Mouse (Mus musculus) forebrain, embryonic 11.5 days (tissue): ENCODE measurements around the gene Usp35. TPM values are rescaled to one million over a fixed set of nuclear protein-coding genes. Genes with fewer than 3 reads are reported as not detected.
A peak's percentile ranks its signal among the peaks of the same experiment; 100 is the strongest.

Source experiments
- ATAC-seq: fragments of 200-750 bp; cut with Nextera tagmentation; replicated peaks from 2 replicates; pipeline ENCODE4 v1.8.0; 2017; ENCODE audit warnings: moderate TSS enrichment; ENCODE audit not compliant: low FRiP score
- DNase-seq: peaks from one replicate; pipeline ENCODE4 v3.0.0-alpha.2; 2017; ENCODE audit warnings: low spot score
- H3K27ac ChIP-seq: fragments of 300-500 bp; sonication (generic); 2 replicates; pipeline ENCODE4 v1.5.1; 2014; ENCODE audit warnings: low read depth, low read length
- H3K27me3 ChIP-seq: fragments of 300-500 bp; sonication (generic); 2 replicates; pipeline ENCODE4 v1.6.1; 2014; ENCODE audit warnings: mild to moderate bottlenecking, low read length, mixed read lengths; ENCODE audit not compliant: control insufficient read depth, insufficient read depth
- H3K36me3 ChIP-seq: fragments of 300-500 bp; sonication (generic); 2 replicates; pipeline ENCODE4 v1.6.1; 2014; ENCODE audit warnings: mild to moderate bottlenecking, low read length, moderate library complexity, mixed read lengths; ENCODE audit not compliant: control insufficient read depth, insufficient read depth
- H3K4me1 ChIP-seq: fragments of 300-500 bp; sonication (generic); replicated peaks from 2 replicates; pipeline ENCODE4 v1.6.1; 2014; ENCODE audit warnings: low read length, mixed read lengths; ENCODE audit not compliant: control insufficient read depth, insufficient read depth
- H3K4me2 ChIP-seq: fragments of 300-500 bp; sonication (generic); 2 replicates; pipeline ENCODE4 v1.6.1; 2014; ENCODE audit warnings: low read depth, mild to moderate bottlenecking, low read length, moderate library complexity, mixed read lengths; ENCODE audit not compliant: severe bottlenecking
- H3K4me3 ChIP-seq: fragments of 300-500 bp; sonication (generic); 2 replicates; pipeline ENCODE4 v1.5.1; 2014; ENCODE audit warnings: low read depth, low read length
- H3K9ac ChIP-seq: fragments of 300-500 bp; sonication (generic); 2 replicates; pipeline ENCODE4 v1.6.1; 2014; ENCODE audit warnings: low read length
- H3K9me3 ChIP-seq: fragments of 300-500 bp; sonication (generic); 2 replicates; pipeline ENCODE4 v1.6.1; 2016; ENCODE audit warnings: low read length, mixed read lengths; ENCODE audit not compliant: control insufficient read depth
- WGBS: fragments of 180-500 bp; shearing (Covaris S2); extraction: QIAGEN DNeasy Blood & Tissue Kit; methylation state at CpG from one replicate; pipeline ENCODE4 v1.1.7; 2014; 5-methylcytosine and 5-hydroxymethylcytosine counted together
- polyA plus RNA-seq: library from polyadenylated mRNA; unstranded; fragments of >200 nt; fragmentation: Nextera tagmentation; extraction: Ambion mirVana; gene quantifications from 2 replicates; pipeline ENCODE4 v1.2.1, GENCODE M21; 2014

Usp35 gene
- polyA plus RNA-seq, 1 experiment from 2014 or later = 2.9 TPM

DNA sequence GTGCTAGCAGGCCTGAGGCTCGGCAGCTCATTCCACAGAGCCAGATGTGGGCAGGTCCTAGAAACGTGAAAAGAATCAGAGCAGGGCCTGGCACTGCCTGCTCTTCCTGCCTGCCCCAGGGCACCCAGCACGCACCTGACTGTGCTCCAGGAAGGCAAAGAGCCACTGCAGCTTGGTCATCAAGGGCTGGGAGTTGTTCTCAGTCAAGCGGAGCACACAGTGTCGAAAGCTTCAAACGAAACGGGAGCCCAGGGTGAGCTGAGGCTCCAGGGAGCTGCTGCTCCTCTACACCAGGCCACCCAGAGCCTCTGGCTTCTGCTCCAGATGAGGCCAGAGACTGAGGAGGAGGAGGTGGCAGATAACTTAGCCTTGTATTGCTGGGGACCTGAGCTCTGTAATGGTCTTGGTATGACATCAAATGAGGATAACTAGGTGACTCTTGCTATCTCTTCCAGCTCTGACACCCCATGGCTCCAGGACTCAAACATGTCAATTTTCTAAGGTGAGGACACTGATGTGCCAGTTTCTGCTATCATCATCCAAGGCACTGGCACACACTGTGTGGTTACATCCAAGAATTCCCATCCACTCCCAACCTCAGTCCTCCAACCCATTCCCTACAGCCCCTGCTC is 18.3 kb downstream of the Usp35 start:
- DNase-seq (no peak), ATAC-seq (no peak)
- Histone ChIP-seq H3K27me3 (no peaks in the 10 kb centered on the region), H3K27ac (no peak overlapping the region), H3K36me3 (no peaks in the 10 kb centered on the region; the same call in 1 of the 2 replicates), H3K4me2 (no peak overlapping the region), H3K9ac (no peak overlapping the region), H3K4me1 (no peaks in the 10 kb centered on the region), H3K4me3 (no peak overlapping the region), H3K9me3 (no peaks in the 10 kb centered on the region)
- WGBS = 87% methylated on average over 7 of the region's 7 CpGs

DNA sequence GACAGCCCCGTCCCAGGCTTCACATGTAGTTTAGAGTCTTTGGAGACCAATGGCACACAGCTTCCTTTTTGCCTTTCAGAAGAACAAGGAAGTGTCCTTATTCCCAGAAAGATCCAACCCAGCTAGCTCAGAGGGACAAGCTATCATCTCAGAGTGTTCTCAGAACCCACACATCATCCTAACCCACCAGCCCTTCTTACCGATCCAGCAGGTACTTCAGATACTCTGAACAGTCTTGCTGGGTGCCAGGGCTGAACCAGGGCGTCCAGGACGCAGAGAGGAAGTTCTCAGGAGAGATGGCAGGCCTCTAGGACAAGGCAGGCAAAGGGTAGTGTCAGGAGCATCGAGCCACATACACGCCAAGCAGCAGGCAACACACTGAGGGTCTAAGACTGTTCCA is 19.0 kb downstream of the Usp35 start:
- no peaks in the 10 kb centered on the region; the same call in 1 of the 2 replicates for H3K36me3 ChIP-seq
- no peaks in the 10 kb centered on the region for H3K4me1 ChIP-seq
- no peak overlapping the region for H3K27ac ChIP-seq
- 88% methylated on average over 6 of the region's 6 CpGs for WGBS
- DNase-seq = no peak
- H3K4me3 ChIP-seq = no peak overlapping the region
- no peak overlapping the region for H3K9ac ChIP-seq
- no peak for ATAC-seq
- no peaks in the 10 kb centered on the region for H3K27me3 ChIP-seq
- H3K9me3 ChIP-seq = no peaks in the 10 kb centered on the region
- H3K4me2 ChIP-seq = no peak overlapping the region

DNA sequence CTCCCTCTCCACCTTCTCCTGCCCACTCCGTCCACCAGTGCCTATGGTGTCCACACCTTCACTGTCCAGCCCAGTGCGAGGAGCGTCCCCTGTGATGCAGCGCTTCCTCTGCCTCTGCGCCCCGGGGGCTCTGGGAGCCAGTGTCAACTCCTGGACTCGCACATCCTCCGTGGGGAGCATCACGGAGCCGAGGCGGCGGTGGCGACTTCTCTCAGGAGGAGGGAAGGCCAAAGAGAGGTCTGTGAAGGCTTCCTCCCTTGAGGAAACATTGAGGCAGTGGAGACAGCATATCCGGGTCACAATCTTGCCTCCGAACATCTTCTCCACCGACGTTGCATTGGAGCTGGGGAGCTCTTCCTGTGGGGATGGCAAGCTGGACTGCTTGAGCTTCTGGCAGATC is 19.6 kb downstream of the Usp35 start:
- no peak overlapping the region for H3K4me2 ChIP-seq
- no peak overlapping the region for H3K4me3 ChIP-seq
- 91% methylated on average over 17 of the region's 17 CpGs for WGBS
- H3K36me3 ChIP-seq = no peaks in the 10 kb centered on the region; the same call in 1 of the 2 replicates
- H3K4me1 ChIP-seq = no peaks in the 10 kb centered on the region
- H3K27ac ChIP-seq = no peak overlapping the region
- ATAC-seq = no peak
- no peaks in the 10 kb centered on the region for H3K27me3 ChIP-seq
- H3K9ac ChIP-seq = no peak overlapping the region
- no peaks in the 10 kb centered on the region for H3K9me3 ChIP-seq
- DNase-seq = no peak

DNA sequence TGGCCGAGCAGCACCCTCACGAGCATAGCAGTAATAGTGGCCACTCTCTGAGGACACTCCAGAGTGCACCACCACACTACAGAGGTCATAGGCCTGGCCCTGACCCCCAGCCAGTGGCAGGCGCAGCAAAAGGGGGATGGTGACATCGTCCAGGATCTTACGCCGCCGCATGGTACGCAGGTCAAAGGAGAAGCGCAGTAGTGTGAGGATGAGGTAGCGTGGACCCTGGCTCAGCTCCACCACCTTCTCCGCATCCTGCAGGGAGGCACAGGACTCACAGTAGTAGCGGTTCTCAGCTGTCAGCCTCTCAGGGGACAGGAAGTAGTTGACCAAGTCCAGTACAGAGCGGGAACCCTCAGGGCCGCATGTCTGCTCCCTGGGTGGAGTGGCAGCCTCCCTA is 20.2 kb downstream of the Usp35 start:
- Histone ChIP-seq H3K27ac (no peak overlapping the region), H3K9ac (no peak overlapping the region), H3K4me2 (no peak overlapping the region), H3K4me1 (no peaks in the 10 kb centered on the region), H3K36me3 (no peaks in the 10 kb centered on the region; the same call in 1 of the 2 replicates), H3K27me3 (no peaks in the 10 kb centered on the region), H3K9me3 (no peaks in the 10 kb centered on the region), H3K4me3 (no peak overlapping the region)
- WGBS = 94% methylated on average over 14 of the region's 14 CpGs
- ATAC-seq = no peak
- DNase-seq = no peak

DNA sequence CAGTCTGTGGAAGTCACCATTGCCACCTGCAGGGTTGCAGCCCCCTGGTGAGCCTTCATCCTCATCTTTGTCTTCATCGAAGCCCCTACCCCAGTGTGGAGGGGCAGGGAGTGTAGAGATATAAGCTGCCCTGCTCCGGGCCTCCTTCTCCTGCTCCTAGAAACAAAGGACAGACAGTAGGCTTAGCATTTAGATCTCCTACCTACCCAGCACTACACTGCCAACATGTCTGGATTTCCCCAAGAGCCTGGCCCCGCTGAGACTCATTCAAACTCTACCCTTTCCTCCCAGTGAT is 21.5 kb downstream of the Usp35 start:
- H3K27ac ChIP-seq = no peak overlapping the region
- no peaks in the 10 kb centered on the region for H3K27me3 ChIP-seq
- no peak for ATAC-seq
- H3K9ac ChIP-seq = no peak overlapping the region
- H3K36me3 ChIP-seq = no peaks in the 10 kb centered on the region; the same call in 1 of the 2 replicates
- no peaks in the 10 kb centered on the region for H3K4me1 ChIP-seq
- no peak overlapping the region for H3K4me3 ChIP-seq
- no peak overlapping the region for H3K4me2 ChIP-seq
- peak; percentile 33 for DNase-seq
- WGBS = 90% methylated on average over 3 of the region's 3 CpGs
- H3K9me3 ChIP-seq = no peaks in the 10 kb centered on the region

DNA sequence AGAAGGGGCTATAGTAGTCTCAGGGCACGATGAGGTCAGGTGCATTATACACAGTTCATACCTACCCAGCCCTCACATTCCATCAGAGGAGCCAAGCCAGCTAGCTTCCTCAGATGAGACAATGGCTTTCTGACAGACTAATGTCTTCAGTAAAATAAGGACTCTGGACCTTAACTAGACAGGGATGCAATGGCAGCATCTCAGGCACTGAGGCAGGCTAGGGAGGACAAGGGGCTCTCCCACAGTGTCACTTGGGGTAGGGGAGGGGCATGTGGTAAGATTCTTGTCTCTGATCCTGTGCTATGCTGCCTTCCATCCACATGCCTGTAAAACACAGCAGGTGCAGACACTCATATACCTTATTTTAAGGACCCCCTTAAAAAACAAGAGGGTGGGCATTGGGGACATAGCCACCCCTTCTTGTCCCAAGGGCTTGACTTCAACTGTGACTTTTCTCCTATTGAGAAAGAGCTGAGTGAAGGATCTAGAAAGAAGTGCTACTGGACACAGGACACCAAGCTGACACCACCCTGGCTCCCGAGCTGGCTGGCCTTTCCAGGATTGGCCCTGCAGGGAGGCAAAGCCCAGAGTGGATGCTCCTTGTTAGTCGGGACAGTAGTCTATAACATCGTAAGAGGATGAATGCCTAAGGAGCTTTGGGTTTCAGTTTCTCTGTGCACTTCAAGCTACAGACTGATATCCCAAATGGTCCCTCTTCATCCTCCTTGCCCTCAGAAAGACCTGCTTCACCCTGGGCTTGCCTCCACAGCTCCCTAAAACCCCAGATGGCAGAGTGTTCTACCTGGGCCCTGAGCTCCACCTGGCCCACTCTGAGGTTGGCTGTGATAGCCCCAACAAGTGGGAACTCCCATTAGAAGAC is 22.1 kb downstream of the Usp35 start:
- Histone ChIP-seq H3K4me2 (no peak overlapping the region), H3K27ac (no peak overlapping the region), H3K9me3 (no peaks in the 10 kb centered on the region), H3K36me3 (no peaks in the 10 kb centered on the region; the same call in 1 of the 2 replicates), H3K4me3 (no peak overlapping the region), H3K9ac (no peak overlapping the region), H3K27me3 (no peaks in the 10 kb centered on the region), H3K4me1 (no peaks in the 10 kb centered on the region)
- DNase-seq (peak; percentile 42), ATAC-seq (no peak)
- 86% methylated on average over 4 of the region's 4 CpGs for WGBS

DNA sequence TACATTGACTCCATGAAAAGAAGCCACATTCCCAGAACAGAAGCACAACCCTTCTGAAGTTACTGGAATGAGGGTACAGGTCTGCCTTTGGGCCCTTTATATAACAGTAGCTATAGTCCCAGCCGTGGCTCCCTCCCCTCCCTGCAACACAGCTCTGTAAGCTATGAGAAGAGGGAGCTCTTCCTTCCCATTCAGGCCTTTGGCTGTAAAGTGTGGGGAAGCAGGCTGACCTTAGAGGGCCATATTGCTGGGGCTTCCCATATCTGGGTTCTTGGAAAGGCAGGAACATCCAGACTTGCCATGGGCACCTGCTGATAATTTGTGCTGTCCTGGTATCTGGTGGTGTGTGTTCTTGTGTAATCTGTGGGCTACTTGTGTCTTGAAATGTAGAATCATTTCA is 24.3 kb downstream of the Usp35 start:
- no peak overlapping the region for H3K27ac ChIP-seq
- H3K9ac ChIP-seq = no peak overlapping the region
- ATAC-seq = no peak
- H3K27me3 ChIP-seq = no peaks in the 10 kb centered on the region
- H3K4me2 ChIP-seq = no peak overlapping the region
- H3K36me3 ChIP-seq = no peaks in the 10 kb centered on the region; the same call in 1 of the 2 replicates
- WGBS = 84% methylated on average over 1 of the region's 1 CpGs
- DNase-seq = peak; percentile 2
- H3K4me1 ChIP-seq = no peaks in the 10 kb centered on the region
- H3K4me3 ChIP-seq = no peak overlapping the region
- no peaks in the 10 kb centered on the region for H3K9me3 ChIP-seq

DNA sequence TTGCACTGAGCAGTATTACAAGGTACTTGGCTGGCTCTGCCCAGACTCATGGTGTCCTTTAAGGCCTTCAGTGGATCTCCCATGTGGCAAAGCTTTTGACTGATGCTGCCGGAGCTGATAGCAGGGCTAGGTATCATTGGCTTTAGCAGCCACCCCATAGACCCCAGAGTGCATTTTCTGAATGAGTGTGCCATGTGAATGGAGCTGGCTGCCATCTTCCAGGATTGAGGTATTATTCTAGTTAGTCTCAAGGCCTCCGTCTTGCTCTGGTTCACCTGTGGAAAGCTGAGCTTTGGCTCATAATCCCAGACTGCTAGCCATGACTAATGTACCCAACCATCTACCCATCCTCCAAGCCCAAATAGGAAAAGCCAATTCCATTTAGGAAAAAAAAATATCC is 25.0 kb downstream of the Usp35 start:
- DNase-seq (no peak), ATAC-seq (no peak)
- 100% methylated on average over 2 of the region's 2 CpGs for WGBS
- Histone ChIP-seq H3K4me3 (no peak overlapping the region), H3K4me1 (no peaks in the 10 kb centered on the region), H3K9ac (no peak overlapping the region), H3K4me2 (no peak overlapping the region), H3K9me3 (no peaks in the 10 kb centered on the region), H3K36me3 (no peaks in the 10 kb centered on the region; the same call in 1 of the 2 replicates), H3K27ac (no peak overlapping the region), H3K27me3 (no peaks in the 10 kb centered on the region)
